Mouse (Mus musculus) midbrain, embryonic 11.5 days (tissue): ENCODE measurements around the gene Snrpd3. TPM values are rescaled to one million over a fixed set of nuclear protein-coding genes. Genes with fewer than 3 reads are reported as not detected.
"Not testable (repeated sequence)": the region's sequence is repeated elsewhere in the genome, so short reads cannot be mapped to it uniquely, and the experiment has no call there.

Experiments used
- ATAC-seq: fragments of 200-750 bp; cut with Nextera tagmentation; 2 replicates; pipeline ENCODE4 v1.8.0; 2017; ENCODE audit warnings: moderate TSS enrichment, moderate library complexity; ENCODE audit not compliant: low FRiP score
- DNase-seq: peaks from one replicate; pipeline ENCODE4 v3.0.0; 2015; ENCODE audit warnings: low spot score; ENCODE audit errors: missing footprints
- H3K27ac ChIP-seq: fragments of 300-500 bp; sonication (generic); 2 replicates; pipeline ENCODE4 v1.5.1; 2014; ENCODE audit warnings: low read depth, low read length
- H3K27me3 ChIP-seq: fragments of 300-500 bp; sonication (generic); 2 replicates; pipeline ENCODE4 v1.6.1; 2014; ENCODE audit warnings: mild to moderate bottlenecking, low read length, moderate library complexity, mixed read lengths; ENCODE audit not compliant: control insufficient read depth, insufficient read depth
- H3K36me3 ChIP-seq: fragments of 300-500 bp; sonication (generic); 2 replicates; pipeline ENCODE4 v1.6.1; 2014; ENCODE audit warnings: mild to moderate bottlenecking, low read length, moderate library complexity, mixed read lengths; ENCODE audit not compliant: control insufficient read depth, insufficient read depth
- H3K4me1 ChIP-seq: fragments of 300-500 bp; sonication (generic); 2 replicates; pipeline ENCODE4 v1.6.1; 2014; ENCODE audit warnings: low read length; ENCODE audit not compliant: control insufficient read depth, insufficient read depth
- H3K4me2 ChIP-seq: fragments of 300-500 bp; sonication (generic); 2 replicates; pipeline ENCODE4 v1.6.1; 2014; ENCODE audit warnings: mild to moderate bottlenecking, moderate library complexity
- H3K4me3 ChIP-seq: fragments of 300-500 bp; sonication (generic); 2 replicates; pipeline ENCODE4 v1.5.1; 2014; ENCODE audit warnings: low read depth, low read length
- H3K9ac ChIP-seq: fragments of 300-500 bp; sonication (generic); 2 replicates; pipeline ENCODE4 v1.6.1; 2014; ENCODE audit warnings: low read length
- H3K9me3 ChIP-seq: fragments of 300-500 bp; sonication (generic); 2 replicates; pipeline ENCODE4 v1.6.1; 2016; ENCODE audit warnings: low read length; ENCODE audit not compliant: control insufficient read depth
- WGBS: fragments of 180-500 bp; shearing (Covaris S2); extraction: QIAGEN DNeasy Blood & Tissue Kit; methylation state at CpG from one replicate; pipeline ENCODE4 v1.1.7; 2014; 5-methylcytosine and 5-hydroxymethylcytosine counted together
- polyA plus RNA-seq: library from polyadenylated mRNA; unstranded; fragments of >200 nt; fragmentation: Nextera tagmentation; extraction: Ambion mirVana; gene quantifications from 2 replicates; pipeline ENCODE4 v1.2.1, GENCODE M21; 2014

The Snrpd3 gene
- polyA plus RNA-seq, 1 experiment from 2014 or later: 208 TPM

GRCm38 (mm10) chr10:75565436-75565835 is 48.1 kb downstream of the Snrpd3 start:
- WGBS: 75% methylated on average over 6 of the region's 6 CpGs
- Histone ChIP-seq H3K9me3 (no peaks in the 10 kb centered on the region), H3K4me2 (no peak overlapping the region), H3K9ac (no peak overlapping the region), H3K4me3 (no peak overlapping the region), H3K4me1 (no peaks in the 10 kb centered on the region), H3K36me3 (no peaks in the 10 kb centered on the region), H3K27ac (no peak overlapping the region), H3K27me3 (peaks cover 10% of the 10 kb centered on the region)
- DNase-seq (peak; percentile 61), ATAC-seq (no peak)

- H3K9me3 ChIP-seq: no peaks in the 10 kb centered on the region
- H3K27ac ChIP-seq: no peak overlapping the region
- no peaks in the 10 kb centered on the region for H3K36me3 ChIP-seq
- DNase-seq (peak; percentile 12), ATAC-seq (no peak)
- H3K27me3 ChIP-seq: peaks cover 5% of the 10 kb centered on the region
- no peak overlapping the region for H3K4me3 ChIP-seq
- no peaks in the 10 kb centered on the region for H3K4me1 ChIP-seq
- no peak overlapping the region for H3K4me2 ChIP-seq
- 77% methylated on average over 7 of the region's 7 CpGs for WGBS
- no peak overlapping the region for H3K9ac ChIP-seq
Measured at GRCm38 (mm10) chr10:75565906-75566305, 48.6 kb downstream of the Snrpd3 start.

GRCm38 (mm10) chr10:75566321-75566720 is 49.0 kb downstream of the Snrpd3 start:
- Histone ChIP-seq H3K9ac (no peak overlapping the region), H3K9me3 (no peaks in the 10 kb centered on the region), H3K36me3 (no peaks in the 10 kb centered on the region), H3K27ac (no peak overlapping the region), H3K4me3 (no peak overlapping the region), H3K27me3 (peaks cover 1% of the 10 kb centered on the region), H3K4me1 (no peaks in the 10 kb centered on the region), H3K4me2 (no peak overlapping the region)
- ATAC-seq (no peak), DNase-seq (no peak)
- WGBS: 81% methylated on average over 5 of the region's 5 CpGs

GRCm38 (mm10) chr10:75566765-75567164 is 49.4 kb downstream of the Snrpd3 start:
- not testable (repeated sequence) for H3K36me3 ChIP-seq, H3K9me3 ChIP-seq, H3K4me1 ChIP-seq, H3K9ac ChIP-seq, ATAC-seq, H3K27ac ChIP-seq, H3K4me2 ChIP-seq, H3K4me3 ChIP-seq, H3K27me3 ChIP-seq
- 81% methylated on average over 2 of the region's 2 CpGs for WGBS
- peak; percentile 53 for DNase-seq

- no peaks in the 10 kb centered on the region for H3K9me3 ChIP-seq
- no peak overlapping the region for H3K9ac ChIP-seq
- no peak overlapping the region for H3K4me3 ChIP-seq
- no peak for ATAC-seq
- no peak overlapping the region for H3K4me2 ChIP-seq
- no peaks in the 10 kb centered on the region for H3K36me3 ChIP-seq
- H3K4me1 ChIP-seq: no peaks in the 10 kb centered on the region
- H3K27me3 ChIP-seq: no peaks in the 10 kb centered on the region; the same call in 1 of the 2 replicates
- DNase-seq: peak; percentile 68
- WGBS: 41% methylated on average over 5 of the region's 5 CpGs
- H3K27ac ChIP-seq: no peak overlapping the region
Measured at GRCm38 (mm10) chr10:75568029-75568428, 50.7 kb downstream of the Snrpd3 start.

GRCm38 (mm10) chr10:75568441-75568840 is 51.1 kb downstream of the Snrpd3 start:
- DNase-seq (peak; percentile 66), ATAC-seq (no peak)
- Histone ChIP-seq H3K36me3 (no peaks in the 10 kb centered on the region), H3K9me3 (no peaks in the 10 kb centered on the region), H3K4me1 (no peaks in the 10 kb centered on the region), H3K4me2 (no peak overlapping the region), H3K4me3 (no peak overlapping the region), H3K9ac (no peak overlapping the region), H3K27ac (no peak overlapping the region), H3K27me3 (no peaks in the 10 kb centered on the region; the same call in 1 of the 2 replicates)
- WGBS: 5% methylated on average over 11 of the region's 11 CpGs

GRCm38 (mm10) chr10:75568851-75569250 is 51.5 kb downstream of the Snrpd3 start:
- no peak for ATAC-seq
- Histone ChIP-seq H3K4me1 (no peaks in the 10 kb centered on the region), H3K4me2 (no peak overlapping the region), H3K27ac (no peak overlapping the region), H3K9me3 (no peaks in the 10 kb centered on the region), H3K4me3 (no peak overlapping the region), H3K9ac (no peak overlapping the region), H3K27me3 (no peaks in the 10 kb centered on the region; the same call in 1 of the 2 replicates), H3K36me3 (no peaks in the 10 kb centered on the region)
- WGBS: 11% methylated on average over 4 of the region's 4 CpGs
- DNase-seq: no peak

- 30% methylated on average over 10 of the region's 10 CpGs for WGBS
- no peak overlapping the region for H3K4me2 ChIP-seq
- ATAC-seq (no peak), DNase-seq (no peak)
- no peak overlapping the region for H3K4me3 ChIP-seq
- no peaks in the 10 kb centered on the region; the same call in 1 of the 2 replicates for H3K27me3 ChIP-seq
- no peaks in the 10 kb centered on the region for H3K36me3 ChIP-seq
- H3K27ac ChIP-seq: no peak overlapping the region
- H3K4me1 ChIP-seq: no peaks in the 10 kb centered on the region
- no peak overlapping the region for H3K9ac ChIP-seq
- no peaks in the 10 kb centered on the region for H3K9me3 ChIP-seq
Measured at GRCm38 (mm10) chr10:75570981-75571657, 53.8 kb downstream of the Snrpd3 start.

GRCm38 (mm10) chr10:75571937-75572336 is 54.6 kb downstream of the Snrpd3 start:
- Histone ChIP-seq H3K36me3 (no peaks in the 10 kb centered on the region), H3K9me3 (no peaks in the 10 kb centered on the region), H3K27me3 (no peaks in the 10 kb centered on the region; the same call in 1 of the 2 replicates), H3K27ac (no peak overlapping the region), H3K4me3 (no peak overlapping the region), H3K4me1 (no peaks in the 10 kb centered on the region), H3K4me2 (no peak overlapping the region), H3K9ac (no peak overlapping the region)
- DNase-seq (no peak), ATAC-seq (no peak)
- WGBS: 42% methylated on average over 9 of the region's 9 CpGs
